Mouse (Mus musculus): ENCODE measurements at regions not wholly inside any gene's neighbourhood (a gene's known extent, or its start where the extent isn't known, plus 50 kb on each side); places are given as distances from the start of the nearest gene placed in this dataset.

DNA sequence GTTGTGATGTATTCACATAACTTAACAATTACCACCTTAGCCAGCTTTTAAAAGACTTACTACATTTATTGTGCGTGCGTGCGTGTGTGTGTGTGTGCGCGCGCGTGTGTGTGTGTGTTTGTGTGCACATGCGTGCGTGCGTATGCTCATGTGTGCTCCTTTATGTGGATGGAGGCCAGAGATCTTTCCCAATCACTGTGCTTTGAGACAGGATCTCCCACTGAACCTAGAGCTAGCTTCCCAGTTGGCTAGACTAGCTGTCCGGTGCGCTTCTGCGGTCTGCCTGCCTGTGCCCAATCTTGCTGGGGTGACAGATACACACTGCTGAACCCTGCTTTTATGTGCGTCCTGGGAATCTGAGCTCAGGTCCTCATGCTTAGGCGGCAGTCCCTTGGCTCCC is 50.1 kb upstream of the Arhgap29 start:
- intact Hi-C loops (cut with DNase I), result no loop called here
- no peak for TF ChIP-seq CTCF (IDR thresholded peaks at IDR 0.05)
- Histone ChIP-seq H3K4me3 (no peak overlapping the region), H3K27ac (peak overlapping the region; percentile 71)
- no peak for DNase-seq

DNA sequence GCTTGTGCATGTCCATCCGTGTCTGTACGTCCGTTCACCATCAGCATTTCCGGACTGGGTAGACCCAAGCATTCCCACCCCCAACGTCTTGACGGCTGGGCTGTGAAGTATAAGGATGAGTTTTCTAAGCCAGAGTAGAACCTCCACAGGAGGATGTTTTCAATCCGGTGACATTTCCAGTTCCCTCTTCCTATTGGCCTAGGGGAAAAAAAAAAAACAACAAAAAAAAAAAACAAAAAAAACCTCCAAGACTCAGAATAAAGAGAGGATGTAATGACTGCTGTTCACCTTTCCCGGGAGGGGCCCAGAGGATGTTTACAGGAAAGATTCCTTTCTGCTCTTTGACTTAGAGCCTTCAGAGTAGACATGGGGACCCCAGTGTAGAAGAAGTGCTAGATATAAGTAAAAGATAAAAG is 51.9 kb upstream of the Arhgap29 start:
- TF ChIP-seq CTCF (IDR thresholded peaks at IDR 0.05), result no peak
- no peak for DNase-seq
- intact Hi-C loops (cut with DNase I), result no loop called here
- peak overlapping the region; percentile 71 for H3K27ac ChIP-seq
- H3K4me3 ChIP-seq, result peak overlapping the region; percentile 47

DNA sequence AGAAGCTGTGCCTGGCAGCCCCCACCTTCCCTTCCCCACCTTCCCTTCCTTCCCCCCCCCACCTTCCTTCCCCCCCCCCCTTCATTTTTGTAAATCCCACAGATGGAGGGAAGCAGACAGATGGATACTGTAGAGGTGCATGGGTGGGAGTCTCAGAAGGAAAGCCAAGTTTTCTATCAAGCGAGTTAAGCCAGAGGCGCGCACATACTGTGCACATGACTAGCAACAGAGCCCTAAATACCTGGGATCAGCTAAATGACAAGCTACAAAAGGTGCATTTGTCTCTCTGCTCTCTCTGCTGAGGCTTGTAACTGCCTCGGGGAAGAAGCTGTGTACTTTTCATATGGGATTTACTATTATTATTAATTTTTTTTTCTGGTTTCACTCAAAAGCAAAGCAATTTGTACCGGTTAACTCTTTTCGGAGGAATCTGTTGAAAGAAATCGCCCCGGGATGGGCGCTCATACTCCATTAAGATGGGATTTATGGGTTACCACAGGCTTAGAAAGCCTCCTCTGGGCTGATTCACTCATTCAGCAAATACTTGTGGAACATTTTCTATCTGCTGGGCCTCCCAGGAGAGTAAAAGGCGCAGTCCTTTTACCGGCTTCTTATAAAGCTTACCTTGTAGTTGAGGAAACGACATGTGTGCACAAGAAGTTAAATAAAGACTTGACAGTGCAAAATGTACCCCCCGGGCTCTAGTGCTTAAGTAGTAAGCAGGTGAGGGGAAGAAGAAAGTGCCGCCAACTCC is 54.3 kb upstream of the Arhgap29 start:
- no peak for DNase-seq
- Histone ChIP-seq H3K27ac (no peak overlapping the region), H3K4me3 (no peak overlapping the region)
- intact Hi-C loops (cut with DNase I), result no loop called here
- no peak for TF ChIP-seq CTCF (IDR thresholded peaks at IDR 0.05)

DNA sequence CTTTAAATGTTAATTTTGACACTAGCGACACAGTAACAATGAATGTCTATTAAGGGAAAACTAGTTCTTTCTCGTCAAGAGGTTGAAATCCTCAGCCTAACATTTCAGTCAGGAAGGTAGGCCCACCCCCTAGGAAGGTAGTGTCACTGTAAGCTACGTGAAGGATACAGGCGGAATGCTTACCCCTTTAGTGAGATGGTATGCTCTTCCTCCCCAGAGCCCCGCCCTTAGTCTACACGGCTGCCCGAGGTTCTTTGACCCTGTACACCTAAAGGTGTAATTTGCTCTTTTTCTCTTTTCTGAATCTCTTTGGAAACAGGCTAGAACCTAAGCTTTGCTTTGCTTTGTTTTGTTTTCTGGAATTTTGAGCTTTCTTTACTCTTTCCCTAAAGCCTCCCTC is 58.7 kb upstream of the Arhgap29 start:
- Histone ChIP-seq H3K4me3 (no peak overlapping the region), H3K27ac (no peak overlapping the region)
- TF ChIP-seq CTCF (IDR thresholded peaks at IDR 0.05), result no peak
- intact Hi-C loops (cut with DNase I), result no loop called here
- no peak for DNase-seq

DNA sequence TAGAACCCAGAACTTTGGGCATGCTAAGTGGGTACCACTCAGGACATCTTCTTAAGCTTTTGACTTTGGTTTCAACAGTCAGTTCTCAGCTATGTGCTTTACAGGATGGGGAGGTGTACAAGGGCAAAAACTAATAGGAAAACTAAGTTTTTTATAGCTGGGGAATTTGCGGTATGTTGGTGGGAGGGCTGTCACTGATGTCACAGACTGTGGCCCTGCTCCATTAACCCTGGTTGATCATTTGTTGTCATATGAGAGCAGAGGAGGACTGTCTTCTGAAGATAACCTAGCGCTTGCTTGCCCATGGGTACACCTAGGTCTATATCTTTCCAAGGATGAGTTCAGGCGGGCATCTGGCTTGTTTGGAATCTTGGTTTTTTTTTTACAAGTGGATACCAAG is 59.7 kb upstream of the Arhgap29 start:
- H3K27ac ChIP-seq, result no peak overlapping the region; the same call in 1 of the 2 replicates
- no peak overlapping the region for H3K4me3 ChIP-seq
- DNase-seq, result no peak
- no peak for TF ChIP-seq CTCF (IDR thresholded peaks at IDR 0.05)
- intact Hi-C loops (cut with DNase I), result no loop called here

DNA sequence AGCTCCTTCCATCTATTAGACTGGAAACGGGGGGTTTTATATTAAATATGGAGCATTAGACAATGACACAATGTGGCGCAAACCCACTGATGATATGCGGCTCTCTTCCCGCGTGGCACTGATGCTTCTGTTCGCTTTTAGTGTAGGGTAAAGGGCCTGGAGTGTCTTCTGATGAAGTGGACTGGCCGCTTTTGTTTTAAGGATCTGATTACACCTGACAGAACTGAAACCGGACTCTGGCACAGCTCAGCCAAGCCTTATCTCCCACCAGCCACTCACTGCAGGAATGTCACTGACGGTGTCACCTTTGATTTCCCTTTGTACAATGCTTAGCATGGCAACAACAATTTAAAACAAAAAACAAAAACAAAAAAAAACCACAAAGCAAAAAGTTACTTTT is 61.0 kb upstream of the Arhgap29 start:
- no peak for DNase-seq
- peak overlapping the region; percentile 79 for H3K27ac ChIP-seq
- intact Hi-C loops (cut with DNase I), result no loop called here
- peak overlapping the region; percentile 54 for H3K4me3 ChIP-seq
- TF ChIP-seq CTCF (IDR thresholded peaks at IDR 0.05), result no peak

DNA sequence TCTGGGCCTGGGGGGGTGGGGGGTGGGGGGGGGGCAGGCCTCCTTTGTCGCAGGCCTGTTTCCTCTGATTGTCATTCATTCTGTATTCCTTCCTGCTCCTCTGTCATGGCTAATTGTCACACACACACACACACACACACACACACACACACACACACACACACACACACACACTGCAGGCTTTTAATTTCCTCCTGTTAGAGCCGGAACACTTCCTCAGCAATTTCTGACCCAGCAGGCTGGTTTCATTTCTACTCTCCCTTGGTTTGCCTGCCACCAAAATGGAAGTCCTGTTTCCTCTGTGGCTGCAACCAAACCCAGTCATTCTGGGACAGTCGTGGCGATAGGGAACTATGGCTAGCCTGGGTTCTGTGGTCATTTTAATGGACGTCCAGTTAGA is 61.8 kb upstream of the Arhgap29 start:
- intact Hi-C loops (cut with DNase I), result no loop called here
- TF ChIP-seq CTCF (IDR thresholded peaks at IDR 0.05), result no peak
- Histone ChIP-seq H3K27ac (peak overlapping the region; percentile 79), H3K4me3 (peak overlapping the region; percentile 54)
- no peak for DNase-seq

DNA sequence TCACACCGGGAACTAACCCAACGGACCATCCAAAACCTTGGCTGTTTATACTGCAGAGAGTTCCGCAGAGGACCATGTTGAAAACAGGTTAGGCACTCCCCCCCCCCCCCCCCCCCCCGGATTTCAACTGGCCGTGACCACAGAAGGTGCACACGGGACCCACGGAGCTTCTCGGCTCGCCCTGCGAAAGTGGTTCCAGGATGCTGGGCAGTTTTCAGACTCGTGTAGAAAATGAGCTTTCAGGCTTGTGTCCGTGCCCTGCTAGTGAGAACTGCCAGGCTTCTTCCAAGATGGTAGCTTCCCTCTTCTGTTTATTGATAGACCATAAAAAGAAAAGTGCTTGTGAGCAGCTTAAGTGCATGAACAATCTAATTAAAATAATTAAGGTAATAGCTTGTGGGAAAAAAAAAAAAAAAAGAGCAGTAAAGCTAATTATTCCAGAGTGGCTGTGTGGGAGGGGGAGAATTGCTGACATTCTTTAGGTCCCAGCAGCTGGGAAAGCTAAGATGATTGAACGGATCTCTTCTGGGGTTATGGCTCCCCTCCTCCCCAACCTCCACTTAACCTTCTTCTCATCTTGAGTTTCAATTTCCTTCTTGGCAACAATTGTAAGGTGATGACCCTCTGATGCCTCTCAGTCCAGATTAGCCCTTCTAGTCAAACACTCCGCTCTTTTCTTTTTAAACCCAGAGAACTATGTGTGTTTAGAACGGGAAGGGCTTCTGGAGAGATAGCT is 65.3 kb upstream of the Arhgap29 start:
- no peak for TF ChIP-seq CTCF (IDR thresholded peaks at IDR 0.05)
- no peak for DNase-seq
- Histone ChIP-seq H3K4me3 (peak overlapping the region; percentile 54), H3K27ac (peak overlapping the region; percentile 81)
- intact Hi-C loops (cut with DNase I), result loop anchor here (1.0 to 5.0 kb wide), 4 partner anchors 66 to 235 kb away; no protein-coding TSS in a partner anchor

DNA sequence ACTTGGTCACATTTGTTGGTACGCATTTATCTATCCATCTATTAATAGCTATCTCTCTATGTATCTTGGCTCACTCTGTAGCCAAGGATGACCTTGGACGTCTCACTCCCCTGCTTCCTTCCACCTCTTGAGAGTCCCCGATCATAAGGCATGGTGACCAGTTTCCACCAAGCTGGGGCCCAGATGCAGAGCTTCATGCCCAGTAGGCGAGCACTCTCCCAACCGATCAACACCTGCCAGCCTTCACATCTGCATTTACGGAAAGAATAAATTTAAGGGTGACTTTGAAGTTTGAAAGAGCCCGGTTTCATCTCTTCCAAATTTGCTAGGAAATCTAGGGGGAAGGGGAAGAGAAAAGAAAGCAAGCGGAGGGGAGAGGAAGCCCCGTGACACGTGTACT is 66.0 kb upstream of the Arhgap29 start:
- H3K4me3 ChIP-seq, result peak overlapping the region; percentile 54
- no peak for TF ChIP-seq CTCF (IDR thresholded peaks at IDR 0.05)
- intact Hi-C loops (cut with DNase I), result loop anchor here (1.0 to 5.0 kb wide), 3 partner anchors 81 to 236 kb away; no protein-coding TSS in a partner anchor
- H3K27ac ChIP-seq, result peak overlapping the region; percentile 81
- DNase-seq, result no peak

DNA sequence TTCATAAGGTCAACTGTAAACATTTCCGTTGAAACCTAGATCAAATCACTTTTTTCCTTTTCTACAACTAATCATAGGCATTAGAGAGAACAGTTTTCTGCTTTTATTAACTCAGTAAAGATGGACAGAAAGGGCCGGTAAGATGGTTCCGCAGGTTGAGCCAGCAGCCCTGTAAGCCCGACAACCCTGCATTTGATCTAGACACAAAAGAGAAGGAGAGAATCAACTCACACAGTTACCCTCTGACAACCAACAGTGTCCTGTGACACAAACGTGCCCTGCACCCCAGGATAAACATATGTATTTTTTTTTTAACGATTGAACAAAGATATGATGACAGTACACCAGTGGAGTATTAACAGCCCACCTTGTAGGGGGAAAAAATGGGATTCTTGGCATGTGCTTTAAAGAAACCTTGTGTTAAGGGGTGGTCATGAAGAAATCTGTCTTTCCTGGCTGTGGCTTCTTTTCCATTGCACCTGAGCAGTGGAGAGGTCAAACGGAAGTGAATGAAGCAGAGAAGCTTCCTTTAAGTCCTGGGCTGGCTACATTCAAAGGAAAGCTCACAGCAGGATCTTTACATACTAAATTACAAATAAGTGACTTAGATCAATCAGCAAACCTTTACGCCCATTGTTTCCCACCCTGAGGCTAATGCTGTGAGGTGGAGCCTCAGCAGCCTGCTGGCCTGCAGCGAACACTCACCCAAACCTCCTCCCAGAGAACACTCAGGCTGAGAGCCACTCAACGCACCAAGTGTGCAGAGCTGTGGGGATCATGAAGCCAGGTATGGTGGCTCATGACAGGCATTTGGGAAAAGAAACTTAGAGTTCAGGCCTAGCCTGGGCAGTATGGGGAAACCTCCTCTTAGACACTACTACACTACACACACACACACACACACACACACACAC is 66.8 kb upstream of the Arhgap29 start:
- Histone ChIP-seq H3K4me3 (peak overlapping the region; percentile 44; the same call in 1 of the 2 replicates), H3K27ac (peak overlapping the region; percentile 81)
- no peak for TF ChIP-seq CTCF (IDR thresholded peaks at IDR 0.05)
- no peak for DNase-seq
- intact Hi-C loops (cut with DNase I), result loop anchor here (1.0 to 5.0 kb wide), 4 partner anchors 82 to 255 kb away; no protein-coding TSS in a partner anchor

DNA sequence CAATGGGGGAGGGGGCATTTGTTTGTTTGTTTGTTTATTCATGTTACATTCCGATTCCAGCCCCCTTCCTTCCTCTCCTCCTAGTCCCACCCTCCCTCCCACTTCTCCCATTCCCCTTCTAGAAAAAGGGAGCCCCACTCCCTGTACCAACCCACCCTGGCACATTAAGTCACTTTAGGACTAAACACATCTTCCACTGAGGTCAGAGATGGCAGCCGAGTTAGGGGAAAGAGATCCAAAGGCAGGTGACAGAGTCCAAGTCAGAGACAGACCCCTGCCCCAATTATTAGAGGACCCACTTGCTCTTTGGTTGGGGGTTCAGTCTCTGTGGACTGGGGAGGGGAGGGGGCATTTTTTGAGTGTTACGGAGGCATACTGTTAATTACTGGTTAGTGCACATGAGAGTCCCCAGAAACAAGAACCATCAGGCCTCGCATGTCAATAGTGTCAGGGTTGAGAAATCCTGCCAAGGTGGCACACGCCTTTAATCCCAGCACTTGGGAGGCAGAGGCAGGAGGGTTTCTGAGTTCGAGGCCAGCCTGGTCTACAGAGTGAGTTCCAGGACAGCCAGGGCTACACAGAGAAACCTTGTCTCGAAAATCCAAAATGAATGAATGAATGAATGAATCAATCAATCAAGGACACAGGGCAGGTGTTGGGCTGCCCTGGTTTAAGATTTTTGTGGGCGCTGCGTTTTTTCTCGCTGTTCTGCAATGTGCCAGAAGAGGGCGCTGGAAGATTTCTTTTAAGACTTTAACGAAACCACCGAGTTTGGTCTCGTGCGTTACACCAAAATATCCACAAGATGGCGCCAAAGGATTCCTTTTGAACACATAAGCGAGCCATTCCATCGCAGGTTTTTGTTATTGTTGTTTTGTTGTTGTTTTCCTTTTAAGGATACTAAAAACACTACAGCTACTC is 67.8 kb upstream of the Arhgap29 start:
- intact Hi-C loops (cut with DNase I), result loop anchor here (1.0 to 5.0 kb wide), 2 partner anchors 83 to 256 kb away; no protein-coding TSS in a partner anchor
- peak overlapping the region; percentile 44; the same call in 1 of the 2 replicates for H3K4me3 ChIP-seq
- peak overlapping the region; percentile 81 for H3K27ac ChIP-seq
- DNase-seq, result peak; percentile 88
- TF ChIP-seq CTCF (IDR thresholded peaks at IDR 0.05), result no peak; the same call in 1 of the 2 replicates
